9 mouse cellular contexts compared by ENCODE assay signal in the genomic region with DNA sequence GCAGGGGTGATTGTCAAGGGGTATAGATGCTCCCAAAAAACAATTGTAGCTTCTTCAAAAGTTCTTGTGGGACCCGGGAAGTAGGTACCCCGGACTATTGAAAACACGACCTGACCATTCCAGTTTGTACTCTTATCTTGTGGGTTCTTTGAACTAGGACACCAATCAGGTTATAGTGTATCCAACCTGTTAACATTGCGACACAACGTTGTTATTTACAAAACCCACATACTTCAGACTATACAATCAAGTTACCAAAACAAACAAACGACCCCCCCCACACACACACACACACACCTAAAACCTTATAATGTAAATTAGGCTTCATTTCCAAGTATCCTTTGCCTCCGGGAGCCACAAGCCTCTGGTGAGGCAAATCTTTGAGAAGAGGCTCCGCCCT. TPM values are rescaled to one million over a fixed set of nuclear protein-coding genes. Genes with fewer than 3 reads are reported as not detected.
DNase-seq lines count a peak whose midpoint lies in the region; ATAC-seq lines count a peak whose summit lies in the region.
"Had no signal": no experiment of that assay in that cellular context is flagged by ENCODE, and none has a peak within 500 bp of the region (broad histone marks: within the 10 kb centered on the region; RNA-seq: fewer than 3 reads in every experiment).

No protein-coding gene starts in this region.

- H3K36me3 ChIP-seq in heart, embryonic 15.5 days = peaks cover 24% of the 10 kb centered on the region
- H3K36me3 ChIP-seq in hindbrain, embryonic 16.5 days (ENCODE audit: control insufficient read depth, insufficient read depth, low read length) = peaks cover 23% of the 10 kb centered on the region
- H3K36me3 ChIP-seq in midbrain, embryonic 12.5 days = peaks cover 33% of the 10 kb centered on the region

- H3K27ac ChIP-seq in heart, embryonic 15.5 days = no peak overlapping the region
- no peak overlapping the region for H3K27ac ChIP-seq in hindbrain, embryonic 16.5 days (ENCODE audit: low read depth, low read length)
- no peak overlapping the region for H3K27ac ChIP-seq in midbrain, embryonic 12.5 days (replicated peaks)

- H3K4me1 ChIP-seq in heart, embryonic 15.5 days (replicated peaks) = peaks cover 19% of the 10 kb centered on the region
- H3K4me1 ChIP-seq in hindbrain, embryonic 16.5 days (ENCODE audit: control insufficient read depth, insufficient read depth, low read depth, low read length) = peaks cover 12% of the 10 kb centered on the region
- H3K4me1 ChIP-seq in midbrain, embryonic 12.5 days = peaks cover 17% of the 10 kb centered on the region

- WGBS in heart, embryonic 15.5 days = 5% methylated on average over 8 of the region's 8 CpGs
- WGBS in hindbrain, embryonic 16.5 days = 9% methylated on average over 8 of the region's 8 CpGs
- WGBS in midbrain, embryonic 12.5 days = 8% methylated on average over 8 of the region's 8 CpGs

- no peak for DNase-seq in heart, adult 8-10 months (ENCODE audit: low spot score)
- no peak for DNase-seq in embryo, embryonic 9.5 days (ENCODE audit: extremely low spot score)
- DNase-seq in layer of hippocampus, postnatal 25 days (ENCODE audit: extremely low spot score in 1 of 2, low spot score in 1 of 2) = no peak
- no peak for DNase-seq in layer of hippocampus, postnatal 14 days (ENCODE audit: low spot score in 2 of 2)

- peak overlapping the region; percentile 40 for H3K9ac ChIP-seq in heart, embryonic 15.5 days
- peak overlapping the region; percentile 33; the same call in 1 of the 2 replicates for H3K9ac ChIP-seq in hindbrain, embryonic 16.5 days (ENCODE audit: low read depth, low read length)
- no peak overlapping the region for H3K9ac ChIP-seq in midbrain, embryonic 12.5 days (replicated peaks)

- peak overlapping the region; percentile 83 for H3K4me3 ChIP-seq in heart, embryonic 15.5 days
- peak overlapping the region; percentile 74 for H3K4me3 ChIP-seq in hindbrain, embryonic 16.5 days (ENCODE audit: low read length)
- peak overlapping the region; percentile 37 for H3K4me3 ChIP-seq in midbrain, embryonic 12.5 days

- H3K27me3 ChIP-seq in heart, embryonic 15.5 days = no peaks in the 10 kb centered on the region
- H3K27me3 ChIP-seq in hindbrain, embryonic 16.5 days (replicated peaks; ENCODE audit: control insufficient read depth, insufficient read depth, low read length) = no peaks in the 10 kb centered on the region
- H3K27me3 ChIP-seq in midbrain, embryonic 12.5 days = peaks cover 9% of the 10 kb centered on the region

- no peak; the same call in 1 of the 2 replicates for ATAC-seq in heart, embryonic 15.5 days (replicated peaks; ENCODE audit: insufficient number of reproducible peaks, insufficient read depth, low FRiP score, low read depth)
- ATAC-seq in common myeloid progenitor, adult 5-6 weeks (replicated peaks; ENCODE audit: low read depth, poor library complexity, severe bottlenecking) = peak; percentile 16; the same call in 1 of the 2 replicates
- ATAC-seq in hindbrain, embryonic 16.5 days = peak; percentile 28
- ATAC-seq in midbrain, embryonic 12.5 days (ENCODE audit: low FRiP score, low read depth) = no peak; the same call in none of the 2 replicates

- no peaks in the 10 kb centered on the region for H3K9me3 ChIP-seq in heart, embryonic 15.5 days (replicated peaks)
- no peaks in the 10 kb centered on the region for H3K9me3 ChIP-seq in hindbrain, embryonic 16.5 days (ENCODE audit: control insufficient read depth, low read length)
- no peaks in the 10 kb centered on the region for H3K9me3 ChIP-seq in midbrain, embryonic 12.5 days

- peak overlapping the region; percentile 65 for H3K4me2 ChIP-seq in heart, embryonic 15.5 days
- peak overlapping the region; percentile 60 for H3K4me2 ChIP-seq in hindbrain, embryonic 16.5 days (ENCODE audit: low read length)
- peak overlapping the region; percentile 51 for H3K4me2 ChIP-seq in midbrain, embryonic 12.5 days (replicated peaks)

RNA-seq across cellular contexts. Expression of a gene that starts 0.4 kb away (rescaled TPM):
- 509 and 590 TPM in 2 replicates for polyA plus RNA-seq in heart, embryonic 15.5 days (2015; fragmentation: Nextera tagmentation; extraction: Ambion mirVana)
- total RNA-seq in heart, adult 8-10 months (2022) = 100 to 1,000 TPM; 218 to 249 (median 234) TPM
- total RNA-seq in common myeloid progenitor, adult 5-6 weeks (2017) = 218 and 223 TPM in 2 replicates
- polyA plus RNA-seq in hindbrain, embryonic 16.5 days (2015; fragmentation: Nextera tagmentation; extraction: Ambion mirVana) = 775 and 820 TPM in 2 replicates
- 774 and 783 TPM in 2 replicates for polyA plus RNA-seq in midbrain, embryonic 12.5 days (2016; fragmentation: Nextera tagmentation; extraction: Ambion mirVana)
- 100 to 1,000 TPM; 178 to 211 TPM for total RNA-seq in layer of hippocampus, postnatal 25 days (2021)
- total RNA-seq in layer of hippocampus, postnatal 14 days (2021) = 100 to 1,000 TPM; 198 to 203 TPM

RNA-seq across cellular contexts. Expression of a gene that starts 5.8 kb away (rescaled TPM):
- polyA plus RNA-seq in heart, embryonic 15.5 days (2015; fragmentation: Nextera tagmentation; extraction: Ambion mirVana) = 0.42 TPM in 1 of 2 replicates, not detected in the other
- not detected for total RNA-seq in heart, adult 8-10 months (2022)
- total RNA-seq in common myeloid progenitor, adult 5-6 weeks (2017) = not detected in 2 replicates
- 0.39 and 0.40 TPM in 2 replicates for polyA plus RNA-seq in hindbrain, embryonic 16.5 days (2015; fragmentation: Nextera tagmentation; extraction: Ambion mirVana)
- 0.26 TPM in 1 of 2 replicates, not detected in the other for polyA plus RNA-seq in midbrain, embryonic 12.5 days (2016; fragmentation: Nextera tagmentation; extraction: Ambion mirVana)
- total RNA-seq in layer of hippocampus, postnatal 25 days (2021) = not detected
- not detected for total RNA-seq in layer of hippocampus, postnatal 14 days (2021)

RNA-seq across cellular contexts. Expression of a gene that starts 8.0 kb away (rescaled TPM):
- not detected in 2 replicates for polyA plus RNA-seq in heart, embryonic 15.5 days (2015; fragmentation: Nextera tagmentation; extraction: Ambion mirVana)
- total RNA-seq in heart, adult 8-10 months (2022) = not detected
- total RNA-seq in common myeloid progenitor, adult 5-6 weeks (2017) = not detected in 2 replicates
- polyA plus RNA-seq in hindbrain, embryonic 16.5 days (2015; fragmentation: Nextera tagmentation; extraction: Ambion mirVana) = not detected in 2 replicates
- not detected in 2 replicates for polyA plus RNA-seq in midbrain, embryonic 12.5 days (2016; fragmentation: Nextera tagmentation; extraction: Ambion mirVana)
- total RNA-seq in layer of hippocampus, postnatal 25 days (2021) = not detected
- not detected for total RNA-seq in layer of hippocampus, postnatal 14 days (2021)
- total RNA-seq: gastrocnemius, postnatal 4 days had no signal

RNA-seq across cellular contexts. Expression of a gene that starts 10.4 kb away (rescaled TPM):
- polyA plus RNA-seq in heart, embryonic 15.5 days (2015; fragmentation: Nextera tagmentation; extraction: Ambion mirVana) = 0.19 and 0.37 TPM in 2 replicates
- not detected for total RNA-seq in heart, adult 8-10 months (2022)
- total RNA-seq in common myeloid progenitor, adult 5-6 weeks (2017) = not detected in 2 replicates
- polyA plus RNA-seq in hindbrain, embryonic 16.5 days (2015; fragmentation: Nextera tagmentation; extraction: Ambion mirVana) = 0.34 TPM in 1 of 2 replicates, not detected in the other
- polyA plus RNA-seq in midbrain, embryonic 12.5 days (2016; fragmentation: Nextera tagmentation; extraction: Ambion mirVana) = not detected in 2 replicates
- total RNA-seq in layer of hippocampus, postnatal 25 days (2021) = not detected
- total RNA-seq in layer of hippocampus, postnatal 14 days (2021) = not detected

RNA-seq across cellular contexts. Expression of a gene that starts 15.1 kb away (rescaled TPM):
- 10.4 and 11.7 TPM in 2 replicates for polyA plus RNA-seq in heart, embryonic 15.5 days (2015; fragmentation: Nextera tagmentation; extraction: Ambion mirVana)
- total RNA-seq in heart, adult 8-10 months (2022) = 1 to 10 TPM; 6.2 to 8.6 (median 8.2) TPM
- 1.2 and 2.7 TPM in 2 replicates for total RNA-seq in common myeloid progenitor, adult 5-6 weeks (2017)
- polyA plus RNA-seq in hindbrain, embryonic 16.5 days (2015; fragmentation: Nextera tagmentation; extraction: Ambion mirVana) = 20.6 and 21.4 TPM in 2 replicates
- 4.0 and 5.7 TPM in 2 replicates for polyA plus RNA-seq in midbrain, embryonic 12.5 days (2016; fragmentation: Nextera tagmentation; extraction: Ambion mirVana)
- 10 to 100 TPM; 16.2 to 18.9 TPM for total RNA-seq in layer of hippocampus, postnatal 25 days (2021)
- total RNA-seq in layer of hippocampus, postnatal 14 days (2021) = 10 to 100 TPM; 21.9 to 24.5 TPM

Comparison
In these comparisons a context has a peak if more than half of its experiments do, and no peak if none do; other contexts are left out.
1. ATAC-seq: peak in common myeloid progenitor, adult 5-6 weeks (single experiment) and hindbrain, embryonic 16.5 days (single experiment); none in heart, embryonic 15.5 days (single experiment) and midbrain, embryonic 12.5 days (single experiment).
2. Peak in every context shown above with its lines, with median percentiles within 50 percentile points of each other: H3K4me2 ChIP-seq and H3K4me3 ChIP-seq.